Mouse (Mus musculus): ENCODE data around the gene Xrcc5. TPM values are rescaled to one million over a fixed set of nuclear protein-coding genes. Genes with fewer than 3 reads are reported as not detected.

Xrcc5 gene
- 29.7 and 30.3 TPM in 2 replicates for polyA plus RNA-seq (2015; fragmentation: Nextera tagmentation; extraction: Ambion mirVana)

GRCm38 (mm10) chr1:72307317-72307798 is at the start of gene Xrcc5:
TSS of gene Xrcc5 (plus strand) at chr1:72307421.
- peak within 1 kb of the TSS; percentile 69 for H3K4me2 ChIP-seq (ENCODE audit: low read depth, low read length)
- H3K9me3 ChIP-seq (ENCODE audit: control insufficient read depth, low read length) = no peaks in the 10 kb centered on the region
- peaks cover 2% of the 10 kb centered on the region; the same call in 1 of the 2 replicates for H3K4me1 ChIP-seq (replicated peaks; ENCODE audit: control insufficient read depth, insufficient read depth, low read length)
- H3K27me3 ChIP-seq (ENCODE audit: control insufficient read depth, insufficient read depth, low read depth, low read length) = no peaks in the 10 kb centered on the region
- ATAC-seq (ENCODE audit: low read depth) = peak; percentile 99
- H3K27ac ChIP-seq (ENCODE audit: low read length) = peak within 1 kb of the TSS; percentile 88
- H3K36me3 ChIP-seq (ENCODE audit: control insufficient read depth, insufficient read depth, low read length) = no peaks in the 10 kb centered on the region
- H3K9ac ChIP-seq (ENCODE audit: low read length) = peak within 1 kb of the TSS; percentile 76
- peak within 1 kb of the TSS; percentile 60 for H3K4me3 ChIP-seq (ENCODE audit: low read length)
- under 1% methylated on average over 21 of the region's 21 CpGs for WGBS

- WGBS = 82% methylated on average over 3 of the region's 3 CpGs
- Histone ChIP-seq H3K36me3 (ENCODE audit: control insufficient read depth, insufficient read depth, low read length) (no peaks in the 10 kb centered on the region; the same call in 1 of the 2 replicates), H3K4me3 (ENCODE audit: low read length) (no peak overlapping the region), H3K4me2 (ENCODE audit: low read depth, low read length) (no peak overlapping the region), H3K27ac (ENCODE audit: low read length) (no peak overlapping the region), H3K4me1 (replicated peaks; ENCODE audit: control insufficient read depth, insufficient read depth, low read length) (no peaks in the 10 kb centered on the region), H3K9ac (ENCODE audit: low read length) (no peak overlapping the region), H3K9me3 (ENCODE audit: control insufficient read depth, low read length) (no peaks in the 10 kb centered on the region), H3K27me3 (ENCODE audit: control insufficient read depth, insufficient read depth, low read depth, low read length) (no peaks in the 10 kb centered on the region)
- ATAC-seq (ENCODE audit: low read depth) = no peak
Measured at GRCm38 (mm10) chr1:72263099-72263498, 44.1 kb upstream of the Xrcc5 start.

DNA sequence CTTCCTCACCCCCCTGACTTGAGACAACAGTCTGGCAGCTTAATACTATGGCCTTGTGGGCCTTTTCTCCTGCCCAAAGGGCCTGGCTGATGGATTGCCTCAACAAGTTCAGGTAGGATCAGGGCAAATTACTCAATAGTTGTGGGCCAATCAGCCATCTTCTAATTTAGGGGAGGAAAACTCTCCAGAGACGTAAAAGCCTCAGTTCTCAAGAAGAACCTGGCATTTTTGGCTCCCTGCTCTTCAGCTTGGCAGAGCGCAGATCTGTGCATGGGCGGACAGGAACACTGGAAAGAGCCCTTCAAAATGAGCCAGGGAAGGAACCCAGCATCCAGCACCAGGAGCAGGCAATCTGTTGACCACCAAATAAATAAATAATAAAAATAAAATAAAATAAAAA is 29.1 kb upstream of the Xrcc5 start:
- WGBS = 89% methylated on average over 3 of the region's 3 CpGs
- H3K4me3 ChIP-seq (ENCODE audit: low read length) = no peak overlapping the region
- 0 out of 2 replicates have a peak, but pooled peaks cover 2% of the 10 kb centered on the region for H3K4me1 ChIP-seq (replicated peaks; ENCODE audit: control insufficient read depth, insufficient read depth, low read length)
- peaks cover 5% of the 10 kb centered on the region; the same call in 1 of the 2 replicates for H3K36me3 ChIP-seq (ENCODE audit: control insufficient read depth, insufficient read depth, low read length)
- H3K9ac ChIP-seq (ENCODE audit: low read length) = no peak overlapping the region
- no peaks in the 10 kb centered on the region for H3K27me3 ChIP-seq (ENCODE audit: control insufficient read depth, insufficient read depth, low read depth, low read length)
- H3K27ac ChIP-seq (ENCODE audit: low read length) = no peak overlapping the region
- ATAC-seq (ENCODE audit: low read depth) = no peak
- H3K4me2 ChIP-seq (ENCODE audit: low read depth, low read length) = no peak overlapping the region
- no peaks in the 10 kb centered on the region for H3K9me3 ChIP-seq (ENCODE audit: control insufficient read depth, low read length)

- Histone ChIP-seq H3K4me1 (replicated peaks; ENCODE audit: control insufficient read depth, insufficient read depth, low read length) (peaks cover 7% of the 10 kb centered on the region; the same call in 1 of the 2 replicates), H3K4me2 (ENCODE audit: low read depth, low read length) (no peak overlapping the region), H3K9me3 (ENCODE audit: control insufficient read depth, low read length) (no peaks in the 10 kb centered on the region), H3K27me3 (ENCODE audit: control insufficient read depth, insufficient read depth, low read depth, low read length) (peaks cover 4% of the 10 kb centered on the region), H3K27ac (ENCODE audit: low read length) (no peak overlapping the region), H3K36me3 (ENCODE audit: control insufficient read depth, insufficient read depth, low read length) (no peaks in the 10 kb centered on the region), H3K9ac (ENCODE audit: low read length) (no peak overlapping the region), H3K4me3 (ENCODE audit: low read length) (no peak overlapping the region)
- no peak for ATAC-seq (ENCODE audit: low read depth)
- WGBS = 48% methylated on average over 1 of the region's 1 CpGs
Measured at GRCm38 (mm10) chr1:72282604-72283003, 24.6 kb upstream of the Xrcc5 start.

GRCm38 (mm10) chr1:72283992-72284485 is 23.2 kb upstream of the Xrcc5 start, which contains the start of the genes Pecr and Tmem169:
TSS of gene Pecr (minus strand) at chr1:72284314.
TSS of gene Tmem169 (plus strand) at chr1:72284369.
- under 1% methylated on average over 30 of the region's 30 CpGs for WGBS
- Histone ChIP-seq H3K27ac (ENCODE audit: low read length) (peak within 1 kb of the TSS; percentile 2; the same call in 1 of the 2 replicates), H3K4me1 (replicated peaks; ENCODE audit: control insufficient read depth, insufficient read depth, low read length) (peaks cover 7% of the 10 kb centered on the region; the same call in 1 of the 2 replicates), H3K27me3 (ENCODE audit: control insufficient read depth, insufficient read depth, low read depth, low read length) (peaks cover 4% of the 10 kb centered on the region), H3K9ac (ENCODE audit: low read length) (peak within 1 kb of the TSS; percentile 73), H3K9me3 (ENCODE audit: control insufficient read depth, low read length) (no peaks in the 10 kb centered on the region), H3K4me3 (ENCODE audit: low read length) (peak within 1 kb of the TSS; percentile 61), H3K36me3 (ENCODE audit: control insufficient read depth, insufficient read depth, low read length) (no peaks in the 10 kb centered on the region), H3K4me2 (ENCODE audit: low read depth, low read length) (peak within 1 kb of the TSS; percentile 78)
- peak; percentile 100 for ATAC-seq (ENCODE audit: low read depth)

- Histone ChIP-seq H3K36me3 (ENCODE audit: control insufficient read depth, insufficient read depth, low read length) (no peaks in the 10 kb centered on the region), H3K9ac (ENCODE audit: low read length) (no peak overlapping the region), H3K9me3 (ENCODE audit: control insufficient read depth, low read length) (no peaks in the 10 kb centered on the region), H3K4me3 (ENCODE audit: low read length) (peak overlapping the region; percentile 61), H3K27me3 (ENCODE audit: control insufficient read depth, insufficient read depth, low read depth, low read length) (peaks cover 4% of the 10 kb centered on the region), H3K4me1 (replicated peaks; ENCODE audit: control insufficient read depth, insufficient read depth, low read length) (peaks cover 7% of the 10 kb centered on the region; the same call in 1 of the 2 replicates), H3K27ac (ENCODE audit: low read length) (no peak overlapping the region), H3K4me2 (ENCODE audit: low read depth, low read length) (peak overlapping the region; percentile 78)
- ATAC-seq (ENCODE audit: low read depth) = 0 out of 2 replicates have a peak, but pooled peaks have one; percentile 4
- 8% methylated on average over 5 of the region's 5 CpGs for WGBS
Measured at GRCm38 (mm10) chr1:72284539-72284938, 22.7 kb upstream of the Xrcc5 start.

DNA sequence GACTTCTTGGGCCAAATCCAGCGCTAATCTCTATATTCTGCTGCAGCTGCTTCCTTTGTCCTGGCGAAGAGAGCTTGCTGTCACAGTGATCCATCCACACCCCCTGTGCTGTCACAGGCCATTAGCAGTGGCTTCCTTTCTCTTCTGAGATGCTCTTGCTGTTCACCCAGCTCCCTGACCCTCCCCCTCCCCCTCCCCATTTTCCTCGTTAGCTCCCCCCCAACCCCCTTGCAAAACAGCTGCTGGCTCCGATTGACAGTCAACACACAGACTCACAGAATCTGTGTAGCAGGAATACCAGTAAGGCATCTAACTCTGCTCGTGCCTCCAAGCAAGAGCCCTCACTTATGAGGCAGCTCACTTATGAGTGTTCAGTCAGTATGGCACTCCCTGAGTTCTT is 20.3 kb upstream of the Xrcc5 start:
- 21% methylated on average over 5 of the region's 5 CpGs for WGBS
- no peaks in the 10 kb centered on the region for H3K36me3 ChIP-seq (ENCODE audit: control insufficient read depth, insufficient read depth, low read length)
- no peak overlapping the region for H3K4me3 ChIP-seq (ENCODE audit: low read length)
- peaks cover 4% of the 10 kb centered on the region for H3K27me3 ChIP-seq (ENCODE audit: control insufficient read depth, insufficient read depth, low read depth, low read length)
- no peak overlapping the region for H3K27ac ChIP-seq (ENCODE audit: low read length)
- no peak overlapping the region for H3K4me2 ChIP-seq (ENCODE audit: low read depth, low read length)
- ATAC-seq (ENCODE audit: low read depth) = no peak
- no peak overlapping the region for H3K9ac ChIP-seq (ENCODE audit: low read length)
- H3K9me3 ChIP-seq (ENCODE audit: control insufficient read depth, low read length) = no peaks in the 10 kb centered on the region
- H3K4me1 ChIP-seq (replicated peaks; ENCODE audit: control insufficient read depth, insufficient read depth, low read length) = peaks cover 7% of the 10 kb centered on the region; the same call in 1 of the 2 replicates

DNA sequence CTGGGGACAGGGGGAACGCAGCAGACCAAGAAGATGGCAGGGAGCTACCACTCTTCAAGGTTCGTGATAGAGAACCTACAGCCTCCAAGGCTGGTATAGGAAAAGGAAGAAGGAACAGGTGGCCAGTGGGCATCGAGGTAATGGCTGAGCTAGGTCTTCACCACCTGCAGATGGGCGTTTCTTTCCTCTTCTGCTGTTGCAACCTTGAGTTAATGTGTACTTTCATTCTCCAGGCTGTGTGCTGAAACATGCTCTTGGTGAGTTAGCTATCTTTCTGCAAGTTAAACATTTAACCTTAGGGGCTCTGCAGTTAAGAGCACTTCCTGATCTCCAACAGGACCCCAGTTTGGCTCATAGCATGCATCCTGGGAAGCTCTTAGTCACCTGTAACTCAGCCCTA is 19.3 kb upstream of the Xrcc5 start:
- H3K9me3 ChIP-seq (ENCODE audit: control insufficient read depth, low read length) = no peaks in the 10 kb centered on the region
- no peak overlapping the region for H3K4me3 ChIP-seq (ENCODE audit: low read length)
- H3K36me3 ChIP-seq (ENCODE audit: control insufficient read depth, insufficient read depth, low read length) = no peaks in the 10 kb centered on the region
- H3K27me3 ChIP-seq (ENCODE audit: control insufficient read depth, insufficient read depth, low read depth, low read length) = peaks cover 4% of the 10 kb centered on the region
- no peak overlapping the region for H3K4me2 ChIP-seq (ENCODE audit: low read depth, low read length)
- no peak for ATAC-seq (ENCODE audit: low read depth)
- 66% methylated on average over 4 of the region's 4 CpGs for WGBS
- H3K4me1 ChIP-seq (replicated peaks; ENCODE audit: control insufficient read depth, insufficient read depth, low read length) = peaks cover 5% of the 10 kb centered on the region; the same call in 1 of the 2 replicates
- no peak overlapping the region for H3K27ac ChIP-seq (ENCODE audit: low read length)
- no peak overlapping the region for H3K9ac ChIP-seq (ENCODE audit: low read length)

GRCm38 (mm10) chr1:72288527-72289150 is 18.6 kb upstream of the Xrcc5 start:
- ATAC-seq (ENCODE audit: low read depth) = no peak
- Histone ChIP-seq H3K4me2 (ENCODE audit: low read depth, low read length) (no peak overlapping the region), H3K9me3 (ENCODE audit: control insufficient read depth, low read length) (no peaks in the 10 kb centered on the region), H3K4me1 (replicated peaks; ENCODE audit: control insufficient read depth, insufficient read depth, low read length) (0 out of 2 replicates have a peak, but pooled peaks cover 2% of the 10 kb centered on the region), H3K4me3 (ENCODE audit: low read length) (no peak overlapping the region), H3K27ac (ENCODE audit: low read length) (no peak overlapping the region), H3K9ac (ENCODE audit: low read length) (no peak overlapping the region), H3K27me3 (ENCODE audit: control insufficient read depth, insufficient read depth, low read depth, low read length) (peaks cover 4% of the 10 kb centered on the region), H3K36me3 (ENCODE audit: control insufficient read depth, insufficient read depth, low read length) (no peaks in the 10 kb centered on the region)
- WGBS = 86% methylated on average over 4 of the region's 4 CpGs

Measured in lung, embryonic 16.5 days (tissue).